Mouse (Mus musculus): ENCODE results near the gene Klhl15.
"Not testable (repeated sequence)": the region's sequence is repeated elsewhere in the genome, so short reads cannot be mapped to it uniquely, and the experiment has no call there.

- TF ChIP-seq CTCF (IDR thresholded peaks at IDR 0.05; ENCODE audit: control insufficient read depth, insufficient read depth, insufficient replicate concordance, low read depth, low read length); POLR2A (IDR thresholded peaks at IDR 0.05; ENCODE audit: control insufficient read depth, low read depth, low read length): not testable (repeated sequence)
These were observed 40.5 kb upstream of the Klhl15 start for GRCm38 (mm10) chrX:94193901-94194300.
